Mouse (Mus musculus) layer of hippocampus, adult 8-10 months (tissue): ENCODE measurements at regions not wholly inside any gene's neighbourhood (a gene's known extent, or its start where the extent isn't known, plus 50 kb on each side); places are given as distances from the start of the nearest gene placed in this dataset.

Experiments
- DNase-seq, 2 experiments: peaks; one replicate each; pipeline ENCODE4 v3.0.0; 2022; ENCODE audit warnings: low spot score in 2 of 2

DNA sequence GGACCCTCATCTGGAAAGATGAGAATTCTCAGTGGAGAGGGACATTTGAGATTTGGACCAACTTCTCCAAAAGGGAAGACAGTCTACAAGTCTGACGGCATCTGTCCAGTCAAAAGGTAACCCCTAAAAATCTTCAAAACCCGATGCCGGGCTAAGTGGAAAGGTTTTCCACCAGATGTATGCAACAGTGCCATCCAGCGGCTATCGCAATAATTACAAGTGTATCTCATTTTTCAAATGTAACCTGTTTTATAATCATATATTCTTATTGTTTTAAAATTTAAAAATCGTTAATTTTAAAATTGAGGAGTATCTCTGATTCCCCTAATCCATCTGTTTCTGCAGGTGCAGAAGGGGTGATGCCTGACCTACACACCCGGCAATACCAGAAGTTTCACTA lies 346.8 kb upstream of the Hnrnpa3 start:
- DNase-seq, result peak in 1 of 2 experiments; percentile 38

DNA sequence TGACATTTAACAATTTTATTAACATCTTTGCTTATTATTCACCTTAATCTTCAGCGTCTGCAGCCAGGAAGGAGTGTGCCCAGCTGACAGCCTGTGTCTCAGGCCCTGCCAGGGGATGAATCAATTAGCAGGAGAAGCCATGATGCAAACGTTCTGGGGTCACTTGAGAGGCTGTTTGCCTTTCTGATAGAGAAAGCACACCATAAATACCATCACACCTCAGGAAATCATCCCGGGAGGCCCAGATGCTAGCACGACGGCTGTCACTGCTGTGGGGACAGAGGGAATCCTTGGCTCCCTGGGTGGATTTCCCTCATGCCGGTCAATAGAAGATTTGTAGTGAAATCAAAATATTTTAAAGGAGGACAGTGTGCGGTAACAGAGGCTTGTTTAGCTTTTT lies 343.7 kb upstream of the Hnrnpa3 start:
- no peak for DNase-seq

DNA sequence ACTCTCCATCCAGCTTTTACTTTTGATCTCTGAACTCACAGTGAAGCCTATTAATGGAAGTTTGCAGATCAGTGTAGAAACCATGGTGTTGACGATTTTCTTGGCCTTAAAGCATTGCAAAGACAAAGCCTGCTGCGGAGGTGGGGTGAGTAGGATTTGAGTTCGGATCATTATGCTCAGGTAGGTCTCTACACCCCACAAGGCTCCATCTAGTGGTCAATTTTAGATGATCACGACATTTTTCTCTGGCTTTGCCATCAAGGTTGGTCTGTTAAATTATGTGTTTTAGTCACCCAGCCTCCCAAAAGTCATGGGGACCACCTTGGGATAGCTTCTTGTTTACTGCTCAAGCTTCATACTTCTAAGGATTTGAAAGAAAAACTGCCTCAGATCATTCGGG lies 340.9 kb upstream of the Hnrnpa3 start:
- no peak for DNase-seq

DNA sequence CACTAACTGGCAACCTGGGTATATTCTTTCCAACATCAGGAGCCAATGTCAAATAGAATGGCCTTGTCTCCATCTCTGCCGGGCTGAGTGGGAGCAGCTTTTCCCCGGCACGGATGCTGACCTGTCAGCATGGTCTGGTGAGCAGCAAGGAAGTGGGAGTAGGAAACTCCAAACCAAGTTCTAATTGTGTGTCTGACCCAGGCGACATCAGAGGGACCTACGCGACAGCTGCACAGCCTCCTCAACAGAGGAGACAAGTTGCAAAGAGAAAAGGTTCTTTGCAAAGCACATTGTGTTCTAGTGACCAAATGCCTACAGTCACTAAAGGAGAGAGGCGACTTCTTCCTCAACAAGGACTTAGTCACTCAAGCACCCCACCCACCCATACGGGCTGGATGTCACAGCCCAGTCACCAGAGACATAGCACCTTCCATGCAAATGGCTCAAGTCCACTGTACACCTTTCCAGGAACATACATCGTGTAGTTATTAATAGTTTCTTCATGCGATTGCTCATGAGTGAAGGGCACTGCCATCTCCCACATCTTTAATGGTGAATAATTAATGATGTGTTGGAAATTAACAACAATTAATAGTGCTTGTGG lies 334.8 kb upstream of the Hnrnpa3 start:
- no peak for DNase-seq

DNA sequence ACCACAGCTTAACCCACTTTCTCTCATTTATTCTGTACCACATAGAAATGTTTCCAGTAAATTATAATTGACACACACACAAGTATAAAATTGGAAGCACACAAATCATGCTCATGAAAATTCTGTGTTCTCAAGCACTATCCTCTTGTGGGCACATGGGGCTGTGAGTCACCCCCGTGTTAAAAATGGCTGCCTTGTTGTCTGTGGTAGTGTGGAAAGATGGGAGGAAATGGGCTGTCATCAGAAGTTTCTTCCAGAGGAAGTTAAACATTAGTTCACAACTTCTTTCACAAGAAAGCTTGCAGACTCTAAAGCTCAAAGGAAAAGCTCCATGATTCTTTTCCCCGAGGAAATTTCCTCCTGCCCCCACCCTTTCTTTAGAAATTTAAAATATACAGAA lies 329.5 kb upstream of the Hnrnpa3 start:
- no peak for DNase-seq

DNA sequence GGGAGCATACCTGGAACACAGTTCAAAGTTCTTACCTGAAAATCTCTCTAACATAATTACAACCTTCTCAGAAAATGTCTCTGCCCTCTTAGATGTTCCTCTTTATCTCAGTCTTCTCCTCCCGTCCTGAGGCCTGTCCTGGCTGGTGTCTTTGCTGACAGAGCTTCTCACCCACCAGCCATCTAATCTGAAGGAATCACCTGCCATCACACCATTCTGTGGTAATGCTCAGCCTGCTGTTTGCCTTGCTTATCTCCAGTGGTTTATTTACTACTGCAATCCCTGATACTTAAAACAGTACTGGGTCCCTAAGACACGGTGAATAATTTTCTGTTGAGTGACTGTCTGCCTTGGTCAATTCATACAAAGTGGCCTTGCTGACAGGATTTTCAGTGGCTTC lies 317.8 kb upstream of the Hnrnpa3 start:
- DNase-seq, result no peak

DNA sequence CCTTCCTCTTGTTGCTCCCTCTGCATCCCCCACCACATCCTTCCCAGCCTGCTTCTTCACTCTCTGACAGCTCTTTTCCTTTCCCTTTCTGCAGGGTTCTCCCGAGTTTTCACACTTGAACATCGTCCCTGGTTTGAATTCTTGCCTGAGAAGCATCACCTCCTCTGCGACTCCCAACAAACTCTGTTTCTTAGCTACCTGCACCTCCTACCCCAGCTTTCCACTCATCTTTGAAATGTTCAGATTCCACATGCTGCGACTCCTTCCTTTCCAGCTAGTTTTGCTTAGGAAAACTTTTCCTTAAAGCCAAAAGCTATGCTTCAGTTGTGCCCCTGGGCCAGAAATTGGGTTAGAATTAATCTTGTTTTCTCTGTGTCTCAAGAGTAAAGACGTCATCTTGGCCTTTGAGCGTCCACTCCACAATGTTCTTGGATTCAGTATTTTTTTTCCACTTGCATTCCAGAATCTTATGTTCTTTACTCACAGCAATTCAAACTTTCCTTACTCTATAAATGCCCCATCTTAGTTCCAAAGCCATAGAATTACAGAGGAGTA lies 317.3 kb upstream of the Hnrnpa3 start:
- no peak for DNase-seq

DNA sequence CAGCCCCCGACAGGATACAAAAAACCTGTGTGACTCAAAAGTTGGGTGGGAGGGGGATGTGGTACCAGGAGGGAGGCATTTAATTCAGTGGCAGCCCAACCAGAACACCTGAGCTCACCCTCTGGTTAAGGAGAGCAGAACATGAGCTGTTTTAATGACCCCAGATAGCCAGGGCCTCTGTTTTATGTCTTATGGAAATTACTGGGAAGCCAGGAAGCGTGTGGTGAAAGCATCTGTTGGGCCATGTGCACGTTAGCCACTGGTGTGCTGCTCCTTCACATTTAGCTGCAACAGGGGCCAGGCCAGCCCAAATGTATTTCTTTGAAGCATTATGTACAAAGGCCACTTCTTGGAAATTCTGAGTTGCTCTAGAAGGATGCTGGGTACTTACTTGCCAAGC lies 308.2 kb upstream of the Hnrnpa3 start:
- no peak for DNase-seq

DNA sequence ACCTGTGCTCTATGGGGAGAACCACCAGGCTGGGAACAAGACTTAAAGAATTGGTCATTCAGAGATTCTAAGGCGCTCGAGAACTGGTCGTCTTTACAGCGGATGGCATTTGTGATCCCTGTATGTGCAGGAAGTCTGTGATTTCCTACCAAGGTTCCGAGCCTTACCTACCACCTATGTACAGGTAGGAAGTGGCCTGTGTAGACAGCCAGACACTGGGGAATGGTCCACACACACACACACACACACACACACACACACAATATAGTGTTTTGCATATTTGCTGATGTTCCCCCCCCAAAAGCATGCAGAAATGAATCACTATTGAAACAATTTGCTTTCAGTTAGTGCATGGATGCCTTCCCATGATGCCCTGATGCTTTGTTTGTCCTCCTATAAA lies 307.1 kb upstream of the Hnrnpa3 start:
- no peak for DNase-seq

DNA sequence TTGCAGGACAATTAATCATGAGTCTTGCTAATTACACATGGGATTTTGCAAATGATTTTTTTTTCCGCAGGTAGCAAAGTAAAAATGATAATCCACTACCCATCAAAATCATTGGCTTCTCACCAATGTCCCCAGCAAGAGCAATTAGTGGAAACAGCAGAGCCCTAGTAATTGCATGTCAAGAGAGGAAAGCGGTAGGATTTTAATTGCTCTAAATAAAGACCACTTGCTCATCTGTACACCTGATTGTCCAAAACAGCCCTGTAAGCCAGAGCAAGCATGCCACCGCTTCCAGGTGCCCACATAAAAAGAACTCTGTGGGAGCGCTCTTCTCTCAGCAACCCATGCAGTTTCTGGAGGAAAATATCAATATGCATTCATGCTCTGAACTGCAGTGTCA lies 306.5 kb upstream of the Hnrnpa3 start:
- DNase-seq, result no peak

DNA sequence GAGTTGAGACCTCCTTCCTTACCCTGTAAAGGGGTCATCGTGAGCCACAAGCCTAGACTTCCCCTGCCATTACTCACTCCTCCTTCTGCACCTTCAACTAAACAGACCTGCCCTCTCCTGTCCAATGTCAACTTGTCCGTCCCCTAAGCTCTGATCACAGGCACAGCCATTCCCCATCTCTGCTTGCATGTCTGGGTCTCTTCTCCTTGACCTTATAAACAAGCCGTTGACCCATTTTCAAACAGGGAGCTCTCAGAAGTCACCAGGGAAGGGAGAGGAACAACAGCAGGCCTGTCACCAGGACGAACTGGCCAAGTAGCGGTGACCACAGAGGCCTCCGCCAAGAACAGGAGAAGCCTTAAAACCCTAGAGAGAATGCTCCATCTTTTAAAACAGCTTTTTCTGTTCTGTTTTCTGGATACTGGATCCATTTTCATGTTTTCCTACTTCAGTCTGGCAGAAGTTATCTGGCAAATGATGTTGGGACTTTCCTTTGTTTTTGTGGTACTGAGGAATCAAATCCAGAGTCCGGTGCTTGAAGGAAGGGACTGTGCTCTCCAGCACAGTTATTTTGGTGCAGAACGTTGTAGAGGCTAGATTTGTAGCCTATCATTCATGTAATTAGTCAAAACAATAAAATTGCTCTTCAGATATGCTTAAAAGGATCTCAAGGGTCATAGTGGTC lies 302.2 kb upstream of the Hnrnpa3 start:
- no peak for DNase-seq

DNA sequence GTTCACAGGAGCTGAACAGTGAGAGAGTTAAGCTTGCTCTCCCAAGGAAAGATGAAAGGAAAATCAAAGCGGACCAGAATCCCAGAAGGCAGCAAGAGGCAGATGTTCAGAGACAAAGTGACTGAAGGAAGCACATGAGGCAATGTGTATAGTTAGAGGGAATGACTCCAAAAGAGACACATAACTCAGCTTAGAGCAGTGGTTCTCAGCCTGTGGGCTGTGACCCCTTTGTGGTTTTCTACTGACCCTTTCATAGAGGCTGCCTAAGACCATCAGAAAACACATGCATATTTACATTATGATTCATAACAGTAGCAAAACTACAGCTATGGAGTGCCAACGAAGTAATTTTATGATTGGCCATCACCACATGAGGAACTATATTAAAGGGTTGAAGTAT lies 301.5 kb upstream of the Hnrnpa3 start:
- no peak for DNase-seq

DNA sequence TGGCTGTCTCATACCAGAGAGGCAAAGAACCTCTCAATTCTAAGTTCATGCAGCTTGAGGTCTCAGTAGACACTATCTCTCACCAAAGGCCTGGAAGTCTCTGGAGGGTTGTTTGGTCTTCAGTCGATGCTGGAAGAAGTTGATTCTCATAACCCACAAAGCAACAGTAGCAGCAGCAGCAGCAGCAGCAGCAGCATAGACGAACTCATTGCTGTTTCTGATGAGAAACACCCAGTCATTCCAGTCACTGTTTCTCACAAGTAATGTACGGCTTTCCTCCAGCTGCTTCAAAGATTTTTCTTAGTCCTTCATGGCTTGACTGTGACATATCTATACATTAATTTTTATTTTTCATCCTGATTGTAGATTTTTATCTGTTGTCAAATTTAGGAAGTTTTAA lies 298.1 kb upstream of the Hnrnpa3 start:
- no peak for DNase-seq

DNA sequence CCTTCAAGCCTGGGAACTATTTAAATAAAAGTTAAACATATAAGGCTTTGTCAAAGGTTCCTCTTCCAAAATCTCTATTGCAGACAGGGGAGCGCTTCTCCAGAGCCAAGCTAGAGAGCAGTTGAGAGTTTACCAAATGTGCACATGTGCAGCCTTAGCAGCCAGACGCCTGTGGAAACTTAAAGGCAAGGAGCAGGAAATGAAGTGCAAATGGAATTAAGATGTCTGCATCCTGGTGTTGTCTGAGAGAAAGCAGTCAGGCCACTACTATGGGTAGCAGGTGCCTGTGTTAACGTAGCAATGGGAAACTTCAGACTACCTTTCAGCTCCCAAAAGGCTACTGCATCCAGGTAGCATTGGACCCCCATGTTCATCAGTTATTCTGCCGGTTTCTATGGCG lies 282.4 kb upstream of the Hnrnpa3 start:
- no peak for DNase-seq

DNA sequence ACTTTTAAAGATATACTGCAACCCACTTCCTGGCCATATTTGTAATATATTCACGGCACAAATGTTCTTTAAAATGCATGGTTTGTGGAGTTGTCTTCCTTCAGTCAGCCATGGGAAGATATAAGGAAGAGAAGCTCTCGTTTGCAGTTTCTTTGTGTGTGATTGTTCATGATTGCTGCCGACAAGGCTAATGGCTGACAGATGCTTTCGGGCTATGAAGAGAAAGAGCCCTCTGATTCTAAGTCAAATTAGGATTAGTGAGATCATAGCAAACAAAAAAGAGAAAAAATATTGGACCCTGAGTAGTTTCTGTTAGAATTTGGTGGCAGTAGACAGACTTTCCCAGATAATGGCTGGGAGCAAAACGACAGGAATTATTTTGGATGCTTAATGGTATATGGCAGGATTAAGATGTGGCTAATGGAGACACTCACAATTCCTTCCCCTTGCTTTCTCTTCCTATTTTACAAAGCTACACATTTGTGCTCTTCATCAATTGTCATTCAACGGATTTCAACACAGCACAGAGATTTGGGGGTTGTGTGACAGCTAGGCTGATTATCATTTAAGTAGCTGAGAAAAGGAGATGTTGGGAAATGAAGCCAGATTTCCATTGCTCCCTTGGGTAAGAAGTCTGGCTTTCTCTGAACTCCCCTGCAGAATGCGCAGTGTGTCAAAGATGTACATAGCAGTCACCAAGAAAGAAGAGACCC lies 273.4 kb upstream of the Hnrnpa3 start:
- no peak for DNase-seq

DNA sequence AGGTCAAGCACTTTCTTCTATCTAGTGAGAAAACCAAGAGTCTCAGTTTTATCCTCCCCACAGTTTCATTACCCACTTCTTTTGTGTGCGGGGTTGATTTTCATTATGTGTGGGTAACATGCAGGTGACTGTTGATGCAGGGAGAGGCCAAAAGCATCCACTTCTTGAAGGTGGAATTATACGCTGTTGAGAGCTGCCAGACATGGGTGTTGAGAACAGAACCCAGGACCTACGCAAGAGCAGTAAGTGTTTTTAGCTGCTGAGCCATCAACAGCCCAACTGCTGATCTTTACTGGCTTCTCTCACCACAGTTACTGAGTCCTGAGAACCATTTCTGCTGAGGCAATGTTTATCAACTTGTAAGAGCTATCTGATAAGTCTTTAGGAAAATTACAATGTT lies 272.4 kb upstream of the Hnrnpa3 start:
- DNase-seq, result no peak

DNA sequence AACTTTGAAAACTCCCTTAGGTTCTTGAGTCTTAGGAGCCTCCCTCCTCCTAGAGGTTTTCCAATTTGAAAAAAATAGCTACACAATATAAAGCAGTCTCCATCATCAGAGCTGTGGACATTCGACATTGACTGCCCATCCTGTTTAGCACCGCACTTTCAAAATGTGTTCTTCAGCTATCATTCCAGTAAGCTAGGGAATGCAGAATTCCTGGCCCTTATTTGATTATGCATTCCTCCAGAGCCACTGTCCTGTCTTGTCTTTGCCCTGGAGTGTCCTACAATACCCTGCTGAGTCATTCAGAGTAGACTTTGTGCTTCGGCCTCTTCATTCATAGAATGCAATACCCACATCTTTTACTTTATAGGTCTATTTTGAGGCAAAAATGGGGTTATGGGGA lies 267.0 kb upstream of the Hnrnpa3 start:
- DNase-seq, result no peak

DNA sequence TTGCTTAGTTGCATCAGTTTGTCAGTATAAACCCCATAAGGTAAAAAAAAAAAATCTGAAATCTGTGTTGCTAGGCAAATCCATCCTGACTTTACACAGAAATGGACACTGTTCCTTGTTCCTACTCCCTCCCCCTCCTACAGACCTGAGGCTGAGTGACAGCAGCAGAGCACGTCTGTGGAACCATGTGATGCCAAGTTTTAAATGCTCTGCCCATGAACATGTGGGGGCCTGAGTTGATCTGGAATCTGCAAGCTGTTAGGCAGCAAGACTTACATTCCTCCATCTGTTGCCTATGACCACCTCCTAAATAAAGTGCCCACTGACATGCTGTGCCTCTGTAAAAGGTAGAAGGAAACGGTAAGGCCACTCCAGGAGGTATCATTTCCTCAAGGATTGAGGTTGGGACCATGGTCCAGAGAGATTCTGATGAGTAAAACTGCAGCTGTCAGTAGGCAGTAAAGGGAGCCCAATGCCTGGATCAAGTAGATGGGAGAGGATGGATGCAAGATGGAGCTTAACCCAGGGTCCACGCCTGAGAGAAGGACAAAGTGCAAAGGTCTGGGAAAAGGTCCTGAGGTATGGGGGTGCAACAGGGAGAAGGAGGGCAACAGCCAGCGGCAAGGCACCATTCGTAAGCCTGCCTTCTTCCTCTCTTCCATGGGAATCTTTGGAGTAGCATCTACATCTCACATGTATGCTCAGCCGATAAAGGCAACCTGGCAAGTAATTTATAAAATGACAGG lies 264.0 kb upstream of the Hnrnpa3 start:
- DNase-seq, result no peak

DNA sequence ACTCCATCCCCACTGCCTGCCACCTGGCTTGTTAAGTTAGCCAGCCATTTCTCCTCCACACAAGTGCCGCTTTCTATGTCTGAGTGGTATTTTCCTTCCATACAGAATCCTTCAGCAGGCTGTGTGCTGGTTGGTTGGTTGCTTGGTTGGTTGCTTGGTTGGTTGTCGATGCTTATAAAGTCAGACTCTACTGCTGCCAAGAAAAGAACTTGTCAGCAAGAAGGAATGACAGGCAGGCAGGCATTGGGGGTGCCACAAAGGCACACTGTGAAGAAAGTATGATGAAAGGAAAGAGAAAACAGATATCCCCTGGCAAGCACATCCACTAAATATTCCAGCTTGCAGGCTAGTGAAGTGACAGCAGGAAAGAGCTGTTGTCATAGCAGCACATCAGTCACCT lies 263.0 kb upstream of the Hnrnpa3 start:
- no peak for DNase-seq

DNA sequence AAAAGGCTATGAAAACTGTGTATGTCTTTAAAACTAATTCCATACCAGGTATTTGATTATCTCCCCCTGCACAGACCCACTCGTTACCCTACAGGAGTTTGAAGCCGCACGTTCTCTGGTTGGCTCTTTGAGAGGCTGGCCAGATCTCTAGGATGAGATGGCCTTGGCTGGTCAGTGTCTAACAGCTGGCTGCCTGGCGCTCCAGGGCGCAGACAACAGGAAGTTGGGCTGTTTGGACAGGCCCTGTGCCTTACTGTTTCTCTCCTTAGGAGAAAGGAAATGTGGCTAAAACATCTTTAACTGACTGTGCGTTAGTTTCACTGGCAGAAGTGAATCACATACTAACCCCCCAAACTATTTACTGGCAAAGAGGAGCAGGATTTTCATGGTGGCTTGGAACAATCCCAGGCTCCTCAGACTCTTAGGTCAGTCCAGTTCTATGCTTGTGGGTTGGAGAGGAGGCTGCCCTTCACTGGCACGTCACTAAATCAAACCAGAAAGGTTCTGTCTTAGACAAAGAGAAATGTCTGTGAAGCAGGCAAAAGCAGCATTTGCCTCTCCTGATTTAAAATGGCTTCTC lies 258.7 kb upstream of the Hnrnpa3 start:
- no peak for DNase-seq

DNA sequence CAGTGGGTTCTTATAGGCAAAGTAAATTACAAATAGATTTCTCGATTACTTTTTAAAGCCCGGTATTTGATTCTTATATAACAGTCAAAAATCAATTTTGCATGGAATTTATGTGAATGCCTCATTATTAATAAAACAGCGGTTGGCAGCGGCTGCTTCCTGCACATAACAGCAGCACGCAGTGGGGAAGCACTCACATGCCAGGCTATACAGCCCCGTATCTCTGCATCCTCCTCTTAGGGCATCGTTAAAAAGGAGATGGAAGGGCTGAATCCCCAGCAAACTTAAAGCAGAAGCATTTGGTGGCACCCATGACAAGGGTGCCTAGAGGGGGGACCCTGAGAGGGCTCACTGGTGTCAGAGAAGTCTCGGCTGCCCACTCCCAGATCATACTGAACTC lies 255.3 kb upstream of the Hnrnpa3 start:
- no peak for DNase-seq
